Mouse (Mus musculus) skeletal muscle tissue, postnatal 0 days (tissue): ENCODE measurements around the gene Olfr869. TPM values are rescaled to one million over a fixed set of nuclear protein-coding genes. Genes with fewer than 3 reads are reported as not detected.

ENCODE experiments used
- polyA plus RNA-seq: library from polyadenylated mRNA; unstranded; fragments of >200 nt; fragmentation: Nextera tagmentation; extraction: Ambion mirVana; gene quantifications from 2 replicates; pipeline ENCODE4 v1.2.1, GENCODE M21; 2015

The Olfr869 gene
- polyA plus RNA-seq, result not detected in 2 replicates

DNA sequence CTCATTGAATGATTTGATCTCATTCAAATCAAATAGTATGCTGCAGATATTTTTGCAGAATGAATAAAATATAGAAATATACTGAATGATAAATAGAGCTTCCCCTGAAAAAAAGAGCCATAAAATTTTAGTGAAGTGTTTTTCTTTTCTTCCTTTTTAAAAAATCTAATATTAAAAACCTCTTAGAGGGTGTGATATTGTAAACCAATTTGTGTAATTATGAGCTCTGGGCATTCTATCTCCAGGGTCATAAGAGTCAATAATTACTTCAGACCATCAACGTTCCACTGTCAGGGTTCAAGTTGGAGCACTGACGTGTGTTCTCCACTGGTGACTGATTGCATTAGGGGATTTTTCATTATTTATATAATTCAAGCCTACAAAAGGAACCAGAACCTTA lies at the start of gene Olfr869:
Gene Olfr869 (plus strand): TSS at position 301 of the 400 bp plus-strand sequence.

GRCm38 (mm10) chr9:20098326-20098725 lies 30.5 kb upstream of the Olfr869 start, which contains the start of gene Olfr868:
Olfr868 (plus strand) TSS chr9:20098626.

DNA sequence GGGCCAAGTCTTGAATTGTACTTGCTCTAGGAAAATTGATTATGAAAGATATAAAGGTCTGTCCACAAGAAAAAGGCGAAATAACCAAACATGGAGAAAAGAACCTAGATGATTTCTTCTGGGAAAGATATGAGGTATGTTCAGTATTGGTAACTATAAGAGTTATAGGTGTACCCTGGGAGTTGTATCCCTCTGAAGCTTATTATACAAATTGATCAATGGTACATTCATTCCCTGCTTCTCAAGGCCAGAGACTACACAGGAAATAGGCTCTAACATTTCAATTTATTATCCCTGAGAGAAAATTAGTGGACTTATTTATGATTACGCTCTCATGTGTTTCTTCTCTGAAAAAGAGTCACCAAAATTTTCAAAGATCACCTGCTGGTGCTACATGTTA lies 45.1 kb downstream of the Olfr869 start, which contains the start of gene Olfr870:
Gene Olfr870 (minus strand): TSS at position 101 of the 400 bp plus-strand sequence.

Other genes starting within 250 kb of the Olfr869 start
- not detected in 2 replicates for gene Olfr862, start 241.0 kb upstream of the Olfr869 start, polyA plus RNA-seq
- 0.19 and 0.23 TPM in 2 replicates for gene Olfr77, start 212.1 kb upstream of the Olfr869 start, polyA plus RNA-seq
- gene Olfr866, start 101.0 kb upstream of the Olfr869 start, polyA plus RNA-seq, result not detected in 2 replicates
- not detected in 2 replicates for gene Olfr867, start 71.4 kb upstream of the Olfr869 start, polyA plus RNA-seq
- gene Olfr868, start 30.4 kb upstream of the Olfr869 start, polyA plus RNA-seq, result not detected in 2 replicates
- not detected in 2 replicates for gene Olfr870, start 45.0 kb downstream of the Olfr869 start, polyA plus RNA-seq
- not detected in 2 replicates for gene Olfr871, start 83.2 kb downstream of the Olfr869 start, polyA plus RNA-seq
- gene Olfr872, start 108.1 kb downstream of the Olfr869 start, polyA plus RNA-seq, result not detected in 2 replicates
- not detected in 2 replicates for gene Olfr39, start 153.3 kb downstream of the Olfr869 start, polyA plus RNA-seq
- gene Olfr873, start 169.5 kb downstream of the Olfr869 start, polyA plus RNA-seq, result not detected in 2 replicates
- not detected in 2 replicates for gene Olfr18, start 207.1 kb downstream of the Olfr869 start, polyA plus RNA-seq